Mouse (Mus musculus) left cerebral cortex, postnatal 25 days (tissue): ENCODE data around the gene D3Ertd751e. TPM values are rescaled to one million over a fixed set of nuclear protein-coding genes. Genes with fewer than 3 reads are reported as not detected.

ENCODE experiments used
- DNase-seq, 2 experiments: peaks; one replicate each; pipeline ENCODE4 v3.0.0; 2022; ENCODE audit warnings: low spot score in 2 of 2, mixed read lengths in 1 of 2
- intact Hi-C: fragments of 180-260 bp; cut with DNase I; formaldehyde crosslinking; loops from one replicate; pipeline ENCODE4 v1.15.1; 2025
- total RNA-seq, 2 experiments: library from RNA; stranded (reverse); gene quantifications; 2 replicates each; pipeline ENCODE4 v1.2.3; 2021

Gene D3Ertd751e
- total RNA-seq: 1 to 10 TPM; 8.3 to 9.1 TPM

DNA sequence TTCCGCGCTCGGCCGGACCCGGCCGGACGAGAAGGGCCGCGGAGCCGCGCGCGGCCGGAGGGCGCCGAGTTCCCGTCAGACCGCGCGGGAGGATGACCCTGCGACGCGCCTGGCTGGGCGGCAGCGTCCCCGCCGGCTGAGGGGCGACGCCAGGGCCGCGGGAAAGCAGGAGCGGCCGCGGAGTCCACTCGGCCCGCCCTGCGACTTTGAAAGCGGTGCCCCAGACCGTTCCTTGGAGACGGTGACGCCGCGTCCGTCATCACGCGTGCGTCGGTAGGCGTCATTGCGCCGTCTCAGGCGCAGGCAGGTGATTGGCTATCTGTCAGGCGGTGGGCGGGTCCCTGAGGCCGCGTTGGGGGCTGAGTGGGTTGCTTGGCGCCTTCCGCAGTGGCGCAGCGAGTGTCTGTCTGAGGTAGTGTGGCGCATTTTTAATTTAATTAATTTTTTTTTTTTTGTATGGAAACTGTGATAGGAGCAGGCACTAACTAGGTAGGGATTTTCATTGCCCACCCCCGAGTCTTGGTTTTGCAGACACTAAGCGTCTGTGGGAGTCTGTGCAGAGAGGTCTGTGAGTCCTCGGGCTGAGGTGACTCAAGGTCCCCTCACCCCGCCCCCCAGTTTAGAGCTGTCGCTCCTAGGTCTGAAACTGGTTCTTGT, at the start of gene D3Ertd751e, which contains the start of gene Sclt1:
D3Ertd751e (plus strand) TSS at position 334 of the 657 bp plus-strand sequence.
Sclt1 (minus strand) TSS at position 237 of the 657 bp plus-strand sequence.
- DNase-seq: peak; percentile 99
- intact Hi-C loops: loop anchor here (2.0 to 5.0 kb wide), 2 partner anchors 178 to 660 kb away; partner anchors contain the start of gene Pgrmc2

GRCm38 (mm10) chr3:41695681-41696080, 46.7 kb upstream of the D3Ertd751e start:
- DNase-seq: no peak
- intact Hi-C loops: no loop called here

DNA sequence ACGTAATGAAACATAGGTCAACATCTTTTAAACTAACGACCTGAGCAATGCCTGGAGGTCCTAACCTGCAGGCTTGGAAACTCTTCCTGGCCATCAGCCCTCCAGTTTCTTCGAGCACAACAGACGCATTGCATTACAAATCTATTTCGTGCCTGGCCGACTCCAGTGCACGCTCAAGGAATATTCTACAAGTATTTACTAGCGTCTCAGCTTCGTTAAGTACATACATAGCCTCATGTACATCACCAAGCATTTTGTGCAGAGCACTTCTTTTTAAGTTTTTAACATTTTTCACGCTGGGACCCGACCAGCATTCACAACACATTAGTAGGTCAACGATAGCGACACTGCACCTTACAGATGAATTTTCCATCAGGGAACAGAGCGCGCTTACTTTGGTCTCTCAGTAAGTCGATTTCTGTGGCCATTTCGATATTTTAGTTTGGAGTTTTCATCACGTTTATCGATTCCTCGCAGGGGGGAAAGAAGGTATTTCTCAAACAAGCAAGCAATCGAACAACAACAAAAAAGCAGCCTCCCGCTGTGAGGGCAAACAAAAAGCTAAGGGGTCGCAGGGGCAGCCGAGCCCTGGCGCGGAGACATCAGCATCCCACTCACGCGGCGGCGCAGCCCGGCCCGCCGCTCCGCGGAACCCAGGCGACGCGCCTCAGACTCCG, 672 bp upstream of the D3Ertd751e start:
- DNase-seq: peak; percentile 28 to 29
- intact Hi-C loops: loop anchor here (2.0 to 5.0 kb wide), 2 partner anchors 177 to 659 kb away; partner anchors contain the start of gene Pgrmc2

GRCm38 (mm10) chr3:41743436-41743835, 1.0 kb downstream of the D3Ertd751e start:
- DNase-seq: no peak
- intact Hi-C loops: loop anchor here (2.0 to 5.0 kb wide), 2 partner anchors 179 to 661 kb away; partner anchors contain the start of gene Pgrmc2

- intact Hi-C loops: no loop called here
- DNase-seq: no peak
Observed at GRCm38 (mm10) chr3:41754556-41754955, 12.1 kb downstream of the D3Ertd751e start.

GRCm38 (mm10) chr3:41762091-41762490, 19.7 kb downstream of the D3Ertd751e start:
- DNase-seq: no peak
- intact Hi-C loops: no loop called here

GRCm38 (mm10) chr3:41812447-41812846, 70.0 kb downstream of the D3Ertd751e start:
- peak in 1 of 2 experiments; percentile 2 for DNase-seq
- intact Hi-C loops: no loop called here

Other genes starting within 250 kb of the D3Ertd751e start
- gene Jade1, start 186.9 kb upstream of the D3Ertd751e start, total RNA-seq: 10 to 100 TPM; 36.8 to 42.5 TPM
- gene Sclt1, start 97 bp upstream of the D3Ertd751e start, total RNA-seq: 10 to 100 TPM; 18.2 to 22.1 TPM